19 mouse cellular contexts compared by ENCODE assay signal in genomic region chr10:119851594-119851993, GRCm38 (mm10).
DNase-seq lines count a peak whose midpoint lies in the region; ATAC-seq and TF ChIP-seq lines count a peak whose summit lies in the region.
"Had no signal": no experiment of that assay in that cellular context is flagged by ENCODE, and none has a peak within 500 bp of the region (broad histone marks: within the 10 kb centered on the region; RNA-seq: fewer than 3 reads in every experiment).

No protein-coding gene starts in this region.

- TF ChIP-seq RAD21 in CH12.LX (IDR thresholded peaks at IDR 0.05; ENCODE audit: low read depth, low read length), result no peak

- 89% methylated on average over 11 of the region's 11 CpGs for WGBS in intestine, postnatal 0 days

- TF ChIP-seq CTCF in testis, adult 2 months (IDR thresholded peaks at IDR 0.05; ENCODE audit: control insufficient read depth, insufficient read depth, insufficient replicate concordance, low read depth, low read length), result no peak
- TF ChIP-seq CTCF in CH12.LX (conservative IDR thresholded peaks at IDR 0.05 in 1 of 2, IDR thresholded peaks at IDR 0.05 in 1 of 2; ENCODE audit: low read depth in 2 of 2, low read length in 2 of 2), result no peak
- TF ChIP-seq CTCF in intestine, postnatal 0 days (IDR thresholded peaks at IDR 0.05; ENCODE audit: low read depth), result no peak

- no peak for TF ChIP-seq POLR2A in testis, adult 2 months (IDR thresholded peaks at IDR 0.05; ENCODE audit: control insufficient read depth, low read depth, low read length)
- no peak for TF ChIP-seq POLR2A in CH12.LX (IDR thresholded peaks at IDR 0.05; ENCODE audit: low read depth, low read length)

- no peak overlapping the region for H3K27ac ChIP-seq in testis, adult 2 months (ENCODE audit: control insufficient read depth, insufficient read depth, low read depth, low read length)
- H3K27ac ChIP-seq in CH12.LX (ENCODE audit: insufficient read depth, low read depth), result no peak overlapping the region
- no peak overlapping the region for H3K27ac ChIP-seq in intestine, postnatal 0 days (ENCODE audit: low read depth, low read length)

- in situ Hi-C loops in CH12.LX (cut with MboI; ENCODE audit: low pct_ligation_motif_present, low pct_unique_long_range_greater_than_20kb, low sequenced_read_pairs), result loop anchor here (10.0 kb wide), 1 partner anchor 47 kb away; no protein-coding TSS in a partner anchor

- no peaks in the 10 kb centered on the region for H3K79me2 ChIP-seq in CH12.LX (replicated peaks; ENCODE audit: control insufficient read depth, extremely low read depth, insufficient read depth, poor library complexity, severe bottlenecking)

- no peaks in the 10 kb centered on the region for H3K9me3 ChIP-seq in CH12.LX (replicated peaks; ENCODE audit: low read length)
- no peaks in the 10 kb centered on the region for H3K9me3 ChIP-seq in intestine, postnatal 0 days (ENCODE audit: control insufficient read depth)

- ATAC-seq in intestine, postnatal 0 days, result no peak
- ATAC-seq: activated CD4-positive, CD25-positive, alpha-beta regulatory T cell, adult 4 months; CD4-positive, CD25-positive, alpha-beta regulatory T cell, adult 4 months; Patski had no signal

- H3K36me3 ChIP-seq in testis, adult 2 months (ENCODE audit: control insufficient read depth, insufficient read depth, low read length), result no peaks in the 10 kb centered on the region
- H3K36me3 ChIP-seq in CH12.LX (replicated peaks in 1 of 2; ENCODE audit: control insufficient read depth in 1 of 2, insufficient read depth in 1 of 2, low read length in 1 of 2), result no peaks in the 10 kb centered on the region
- H3K36me3 ChIP-seq in intestine, postnatal 0 days (ENCODE audit: control insufficient read depth, insufficient read depth), result no peaks in the 10 kb centered on the region
- H3K36me3 ChIP-seq: G1E had no signal

- no peak for TF ChIP-seq EP300 in CH12.LX (IDR thresholded peaks at IDR 0.05; ENCODE audit: low read length)

- no peaks in the 10 kb centered on the region; the same call in 1 of the 2 replicates for H3K4me1 ChIP-seq in testis, adult 2 months (ENCODE audit: control insufficient read depth, insufficient read depth, low read length)
- peaks cover 3 to 23% of the 10 kb centered on the region in 2 experiments; a peak in 3 of 4 replicates for H3K4me1 ChIP-seq in CH12.LX (ENCODE audit: control insufficient read depth in 1 of 2, insufficient read depth in 2 of 2)
- H3K4me1 ChIP-seq in intestine, postnatal 0 days (replicated peaks; ENCODE audit: control insufficient read depth, insufficient read depth, low read length), result no peaks in the 10 kb centered on the region

- H3K27me3 ChIP-seq in testis, adult 2 months (ENCODE audit: control insufficient read depth, insufficient read depth, low read length), result no peaks in the 10 kb centered on the region
- no peaks in the 10 kb centered on the region for H3K27me3 ChIP-seq in CH12.LX (replicated peaks)
- H3K27me3 ChIP-seq in intestine, postnatal 0 days (replicated peaks; ENCODE audit: control insufficient read depth, insufficient read depth, low read length), result no peaks in the 10 kb centered on the region
- H3K27me3 ChIP-seq: Patski had no signal

- H3K4me2 ChIP-seq in CH12.LX (ENCODE audit: insufficient read depth, low read depth, poor library complexity, severe bottlenecking), result peak overlapping the region; percentile 53
- H3K4me2 ChIP-seq in intestine, postnatal 0 days (replicated peaks; ENCODE audit: low read depth), result no peak overlapping the region

- dilution Hi-C loops in CH12.LX (cut with MboI; ENCODE audit: extremely low pct_ligation_motif_present, extremely low pct_unique_long_range_greater_than_20kb, low sequenced_read_pairs), result no loop called here

- peak overlapping the region; percentile 38; the same call in 1 of the 2 replicates for H3K9ac ChIP-seq in CH12.LX (ENCODE audit: insufficient read depth, low read depth)
- H3K9ac ChIP-seq in intestine, postnatal 0 days (ENCODE audit: low read depth, low read length), result no peak overlapping the region

- DNase-seq in testis, postnatal 14 days (ENCODE audit: low spot score), result no peak
- DNase-seq in CH12.LX (ENCODE audit: extremely low read depth), result peak; percentile 52
- DNase-seq: adrenal gland, adult 2 months; adrenal gland, adult 8-10 months; adrenal gland, postnatal 10 days; adrenal gland, postnatal 14 days; adrenal gland, postnatal 25 days; adrenal gland, postnatal 36 days; B cell, adult 2 months; cerebellum, adult 11 months; cerebellum, adult 11-12 months; cerebellum, adult 18-20 months; cerebellum, adult 2 months had no signal

- peak overlapping the region; percentile 66 for H3K4me3 ChIP-seq in testis, adult 2 months (ENCODE audit: control insufficient read depth, low read depth, low read length)
- H3K4me3 ChIP-seq in CH12.LX (replicated peaks in 1 of 3; ENCODE audit: low read depth in 2 of 3, low read length in 2 of 3, poor library complexity in 1 of 3), result peak overlapping the region in 2 of 3 experiments; percentile 16 to 51
- no peak overlapping the region for H3K4me3 ChIP-seq in intestine, postnatal 0 days (ENCODE audit: low read depth, low read length)

TF ChIP-seq in CH12.LX, 34 proteins besides CTCF, POLR2A, EP300 and RAD21:
- no peak for TF ChIP-seq MAX (IDR thresholded peaks at IDR 0.05; ENCODE audit: low read length)
- no peak for TF ChIP-seq MYC (IDR thresholded peaks at IDR 0.05; ENCODE audit: low read depth, low read length)
- no peak for TF ChIP-seq CHD2 (IDR thresholded peaks at IDR 0.05; ENCODE audit: low read length)
- no peak for TF ChIP-seq IRF4 (IDR thresholded peaks at IDR 0.05; ENCODE audit: low read depth, low read length)
- TF ChIP-seq MAFK (IDR thresholded peaks at IDR 0.05; ENCODE audit: insufficient replicate concordance, low read length), result no peak
- TF ChIP-seq USF1 (IDR thresholded peaks at IDR 0.05; ENCODE audit: low read depth, low read length), result no peak
- no peak for TF ChIP-seq E2F4 (IDR thresholded peaks at IDR 0.05; ENCODE audit: insufficient replicate concordance, low read depth, low read length)
- TF ChIP-seq ZKSCAN1 (IDR thresholded peaks at IDR 0.05; ENCODE audit: borderline replicate concordance, low read depth, low read length), result no peak
- TF ChIP-seq ZMIZ1 (IDR thresholded peaks at IDR 0.05; ENCODE audit: low read depth, low read length), result no peak
- no peak for TF ChIP-seq PAX5 (IDR thresholded peaks at IDR 0.05; ENCODE audit: low read length)
- TF ChIP-seq TCF12 (IDR thresholded peaks at IDR 0.05; ENCODE audit: low read depth, low read length), result no peak; the same call in 1 of the 2 replicates
- TF ChIP-seq BHLHE40 (IDR thresholded peaks at IDR 0.05; ENCODE audit: low read depth, low read length), result peak; percentile 56; the same call in 1 of the 2 replicates
- peak; percentile 31; the same call in 1 of the 2 replicates for TF ChIP-seq ETS1 (conservative IDR thresholded peaks at IDR 0.05; ENCODE audit: low read depth, low read length)
- TF ChIP-seq UBTF (IDR thresholded peaks at IDR 0.05; ENCODE audit: low read depth, low read length), result no peak
- no peak for TF ChIP-seq MXI1 (IDR thresholded peaks at IDR 0.05; ENCODE audit: low read depth, low read length)
- no peak for TF ChIP-seq TBP (conservative IDR thresholded peaks at IDR 0.05; ENCODE audit: low read depth, low read length)
- TF ChIP-seq ZC3H11A (IDR thresholded peaks at IDR 0.05; ENCODE audit: low read depth, low read length), result no peak
